Mouse (Mus musculus) right cerebral cortex, postnatal 36 days (tissue): ENCODE measurements around the gene Dennd6a.
A peak's percentile ranks its signal among the peaks of the same experiment; 100 is the strongest.
"Not testable (repeated sequence)": the region's sequence is repeated elsewhere in the genome, so short reads cannot be mapped to it uniquely, and the experiment has no call there.

Experiments
- DNase-seq, 2 experiments: peaks; one replicate each; pipeline ENCODE4 v3.0.0; 2022; ENCODE audit warnings: low spot score in 2 of 2, mixed read lengths in 1 of 2

The Dennd6a gene

GRCm38 (mm10) chr14:26639961-26640360, 66.3 kb downstream of the Dennd6a start:
- DNase-seq = no peak

GRCm38 (mm10) chr14:26643006-26643624, 69.5 kb downstream of the Dennd6a start:
- DNase-seq = no peak

GRCm38 (mm10) chr14:26645989-26646650, 72.5 kb downstream of the Dennd6a start:
- no peak for DNase-seq

- DNase-seq = no peak
These were observed 74.2 kb downstream of the Dennd6a start for GRCm38 (mm10) chr14:26647811-26648210.

- no peak for DNase-seq
These were observed 78.2 kb downstream of the Dennd6a start for GRCm38 (mm10) chr14:26651901-26652300.

GRCm38 (mm10) chr14:26658178-26658577, 84.5 kb downstream of the Dennd6a start:
- no peak for DNase-seq

GRCm38 (mm10) chr14:26660233-26660632, 86.6 kb downstream of the Dennd6a start:
- DNase-seq = no peak

- DNase-seq = no peak
These were observed 88.4 kb downstream of the Dennd6a start for GRCm38 (mm10) chr14:26662016-26662415.

GRCm38 (mm10) chr14:26662488-26662887, 88.8 kb downstream of the Dennd6a start:
- no peak for DNase-seq

- no peak for DNase-seq
These were observed 90.2 kb downstream of the Dennd6a start for GRCm38 (mm10) chr14:26663851-26664250.

- no peak for DNase-seq
These were observed 94.3 kb downstream of the Dennd6a start for GRCm38 (mm10) chr14:26667991-26668370.

- peak; percentile 55 to 67 for DNase-seq
These were observed 95.0 kb downstream of the Dennd6a start for GRCm38 (mm10) chr14:26668371-26669291.

GRCm38 (mm10) chr14:26669292-26670073, 95.8 kb downstream of the Dennd6a start, which contains the start of gene Pde12:
Gene Pde12, minus strand, starts transcription at chr14:26669883.
- DNase-seq = peak; percentile 88 to 90

- no peak for DNase-seq
These were observed 97.3 kb downstream of the Dennd6a start for GRCm38 (mm10) chr14:26670964-26671363.

- DNase-seq = not testable (repeated sequence)
These were observed 98.4 kb downstream of the Dennd6a start for GRCm38 (mm10) chr14:26671870-26672615.

GRCm38 (mm10) chr14:26674476-26675169, 101.0 kb downstream of the Dennd6a start:
- DNase-seq = not testable (repeated sequence)

- no peak for DNase-seq
These were observed 101.7 kb downstream of the Dennd6a start for GRCm38 (mm10) chr14:26675371-26675770.

- no peak for DNase-seq
These were observed 102.1 kb downstream of the Dennd6a start for GRCm38 (mm10) chr14:26675791-26676190.
